Mouse (Mus musculus): ENCODE measurements around the gene Adam11. TPM values are rescaled to one million over a fixed set of nuclear protein-coding genes. Genes with fewer than 3 reads are reported as not detected.

Adam11 gene
- polyA plus RNA-seq, 1 experiment, result 30.2 TPM

DNA sequence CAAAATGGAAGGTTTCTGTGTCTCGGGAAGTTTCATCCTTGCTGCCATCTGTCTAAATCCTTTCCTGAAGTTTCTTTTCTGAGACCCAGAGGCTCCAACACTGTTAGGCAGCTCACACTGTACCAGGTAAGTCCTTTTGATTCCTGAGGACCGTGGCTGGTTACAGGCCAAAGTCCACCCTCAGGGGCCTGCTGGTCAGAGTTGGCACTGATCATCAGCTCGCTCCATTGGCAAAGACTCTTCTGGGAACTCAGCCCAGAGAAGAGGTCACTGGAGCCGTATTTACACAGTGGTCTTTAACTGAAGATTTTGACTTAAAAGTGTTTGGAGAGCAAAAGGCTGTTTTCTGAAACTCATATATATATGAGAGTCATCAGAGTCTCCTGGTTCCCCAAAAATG is 12.9 kb upstream of the Adam11 start:
- no peak overlapping the region for H3K27ac ChIP-seq (ENCODE audit: control insufficient read depth, insufficient read depth, low read length)
- WGBS, result 92% methylated on average over 4 of the region's 4 CpGs

DNA sequence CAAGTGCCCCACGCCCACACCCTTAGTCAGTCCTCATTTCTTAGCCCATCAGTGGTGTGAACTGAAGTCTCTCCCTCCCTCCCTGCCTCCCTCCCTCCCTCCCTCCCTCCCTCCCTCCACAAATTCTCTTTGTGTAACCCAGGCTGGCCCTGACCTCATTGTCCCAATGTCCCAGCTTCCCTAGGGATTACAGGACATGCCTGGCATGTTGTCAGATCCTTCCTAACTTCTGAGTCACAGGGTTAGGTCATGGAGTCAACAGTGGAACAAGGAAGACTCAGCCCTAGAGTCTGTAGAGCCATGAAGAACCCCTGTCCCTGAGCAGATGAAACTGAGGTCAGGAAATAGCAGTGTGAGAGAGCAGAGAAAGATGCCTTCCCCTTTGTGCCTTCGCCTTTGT is 11.5 kb upstream of the Adam11 start:
- TF ChIP-seq CTCF (IDR thresholded peaks at IDR 0.05; ENCODE audit: borderline replicate concordance, control insufficient read depth, extremely low read depth, insufficient read depth, low read length, poor library complexity), result no peak
- TF ChIP-seq POLR2A (IDR thresholded peaks at IDR 0.05; ENCODE audit: control insufficient read depth, extremely low read depth, insufficient read depth, low read length, poor library complexity), result no peak
- H3K27me3 ChIP-seq (ENCODE audit: control insufficient read depth, insufficient read depth, low read length), result no peaks in the 10 kb centered on the region
- H3K4me1 ChIP-seq (replicated peaks; ENCODE audit: control insufficient read depth, insufficient read depth, low read length), result peaks cover 18% of the 10 kb centered on the region
- no peak overlapping the region for H3K4me3 ChIP-seq (ENCODE audit: control insufficient read depth, insufficient read depth, low read length)
- WGBS, result 88% methylated on average over 2 of the region's 2 CpGs
- no peak overlapping the region for H3K27ac ChIP-seq (ENCODE audit: control insufficient read depth, insufficient read depth, low read length)
- no peak for DNase-seq
- H3K36me3 ChIP-seq (ENCODE audit: control insufficient read depth, insufficient read depth, low read length), result no peaks in the 10 kb centered on the region

More for the DNA sequence above, 12.9 kb upstream of the Adam11 start:
- Histone ChIP-seq H3K36me3 (ENCODE audit: control insufficient read depth, insufficient read depth, low read length) (no peaks in the 10 kb centered on the region), H3K4me1 (replicated peaks; ENCODE audit: control insufficient read depth, insufficient read depth, low read length) (peaks cover 5% of the 10 kb centered on the region), H3K27me3 (ENCODE audit: control insufficient read depth, insufficient read depth, low read length) (no peaks in the 10 kb centered on the region), H3K4me3 (ENCODE audit: control insufficient read depth, insufficient read depth, low read length) (no peak overlapping the region)
- TF ChIP-seq POLR2A (IDR thresholded peaks at IDR 0.05; ENCODE audit: control insufficient read depth, extremely low read depth, insufficient read depth, low read length, poor library complexity) (no peak), CTCF (IDR thresholded peaks at IDR 0.05; ENCODE audit: borderline replicate concordance, control insufficient read depth, extremely low read depth, insufficient read depth, low read length, poor library complexity) (no peak)
- DNase-seq, result no peak

DNA sequence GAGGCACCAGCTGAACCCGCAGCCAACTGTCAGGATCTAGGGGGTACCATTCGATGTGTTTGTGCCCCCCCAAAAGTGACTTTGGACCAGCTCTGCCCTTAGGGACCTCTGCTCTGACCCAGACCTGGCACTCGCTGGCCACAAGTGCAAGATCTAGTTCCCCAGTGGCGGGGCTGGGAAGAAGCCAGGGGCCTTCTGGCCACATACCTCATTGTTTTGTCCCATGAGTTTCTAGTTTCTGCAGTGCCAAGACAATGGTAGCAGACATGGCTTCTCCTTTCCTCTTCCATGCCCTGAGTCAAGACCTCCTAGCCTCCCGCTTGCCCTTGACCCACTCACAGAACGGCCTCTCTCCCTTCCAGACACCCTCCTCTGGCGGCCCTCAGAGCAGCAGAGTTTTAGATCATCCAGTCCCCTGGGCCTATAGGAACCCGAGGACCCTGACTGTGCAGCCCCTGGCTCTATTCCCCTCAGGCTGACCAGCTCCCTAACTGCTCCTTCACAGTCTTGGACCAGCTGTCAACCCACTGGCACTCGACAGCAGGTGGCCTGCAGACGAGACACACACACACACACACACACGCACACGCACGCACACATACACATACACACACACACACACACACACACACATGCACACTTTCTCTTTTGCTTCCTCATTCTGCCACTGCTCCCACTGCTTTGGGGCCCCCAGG is 8.2 kb upstream of the Adam11 start:
- 62% methylated on average over 13 of the region's 13 CpGs for WGBS
- TF ChIP-seq POLR2A (IDR thresholded peaks at IDR 0.05; ENCODE audit: control insufficient read depth, extremely low read depth, insufficient read depth, low read length, poor library complexity), result no peak
- no peak for TF ChIP-seq CTCF (IDR thresholded peaks at IDR 0.05; ENCODE audit: borderline replicate concordance, control insufficient read depth, extremely low read depth, insufficient read depth, low read length, poor library complexity)
- Histone ChIP-seq H3K36me3 (ENCODE audit: control insufficient read depth, insufficient read depth, low read length) (no peaks in the 10 kb centered on the region), H3K4me1 (replicated peaks; ENCODE audit: control insufficient read depth, insufficient read depth, low read length) (peaks cover 29% of the 10 kb centered on the region), H3K27ac (ENCODE audit: control insufficient read depth, insufficient read depth, low read length) (no peak overlapping the region), H3K27me3 (ENCODE audit: control insufficient read depth, insufficient read depth, low read length) (no peaks in the 10 kb centered on the region), H3K4me3 (ENCODE audit: control insufficient read depth, insufficient read depth, low read length) (no peak overlapping the region)
- DNase-seq, result no peak

DNA sequence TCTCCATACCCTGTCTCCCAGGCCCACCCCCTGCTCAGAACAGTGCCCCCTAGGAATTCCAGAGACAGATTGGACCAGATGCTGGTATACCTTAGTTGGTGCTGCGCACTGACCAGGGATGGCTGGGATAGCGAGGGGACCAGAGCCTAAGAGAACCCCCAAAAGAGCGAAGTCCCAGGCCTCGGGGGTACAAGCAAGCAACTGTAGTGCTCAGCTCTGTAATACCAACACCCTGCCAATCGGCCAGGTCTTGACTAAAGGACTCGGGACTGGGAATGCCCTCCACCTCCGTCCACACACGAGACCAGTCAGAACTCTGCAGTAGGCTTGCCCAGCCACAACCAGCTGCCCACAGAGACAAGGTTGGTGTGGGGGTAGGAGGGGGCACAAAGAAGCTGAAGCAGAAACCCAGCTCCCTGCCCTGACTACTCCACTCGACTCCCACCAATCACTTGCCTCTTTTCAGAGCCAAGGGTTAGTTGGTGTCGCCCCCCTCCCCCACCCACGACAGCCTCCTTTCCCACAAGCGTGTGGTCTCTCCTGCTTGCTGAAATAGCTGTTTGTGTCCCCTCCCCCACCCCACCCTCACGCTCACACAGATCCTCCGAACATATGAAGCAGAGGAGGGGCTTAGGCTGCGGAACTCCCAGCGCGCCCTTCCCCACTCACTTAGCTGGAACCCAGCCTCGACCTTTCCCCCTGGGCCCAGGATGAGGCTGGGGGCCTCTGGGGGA is 7.5 kb upstream of the Adam11 start:
- TF ChIP-seq CTCF (IDR thresholded peaks at IDR 0.05; ENCODE audit: borderline replicate concordance, control insufficient read depth, extremely low read depth, insufficient read depth, low read length, poor library complexity), result no peak
- 0 out of 2 replicates have a peak, but pooled peaks have one; percentile 33 for TF ChIP-seq POLR2A (IDR thresholded peaks at IDR 0.05; ENCODE audit: control insufficient read depth, extremely low read depth, insufficient read depth, low read length, poor library complexity)
- peaks cover 29% of the 10 kb centered on the region for H3K4me1 ChIP-seq (replicated peaks; ENCODE audit: control insufficient read depth, insufficient read depth, low read length)
- peak overlapping the region; percentile 39 for H3K4me3 ChIP-seq (ENCODE audit: control insufficient read depth, insufficient read depth, low read length)
- 13% methylated on average over 18 of the region's 18 CpGs for WGBS
- peak; percentile 70 for DNase-seq
- no peaks in the 10 kb centered on the region for H3K27me3 ChIP-seq (ENCODE audit: control insufficient read depth, insufficient read depth, low read length)
- H3K27ac ChIP-seq (ENCODE audit: control insufficient read depth, insufficient read depth, low read length), result peak overlapping the region; percentile 59
- no peaks in the 10 kb centered on the region for H3K36me3 ChIP-seq (ENCODE audit: control insufficient read depth, insufficient read depth, low read length)

DNA sequence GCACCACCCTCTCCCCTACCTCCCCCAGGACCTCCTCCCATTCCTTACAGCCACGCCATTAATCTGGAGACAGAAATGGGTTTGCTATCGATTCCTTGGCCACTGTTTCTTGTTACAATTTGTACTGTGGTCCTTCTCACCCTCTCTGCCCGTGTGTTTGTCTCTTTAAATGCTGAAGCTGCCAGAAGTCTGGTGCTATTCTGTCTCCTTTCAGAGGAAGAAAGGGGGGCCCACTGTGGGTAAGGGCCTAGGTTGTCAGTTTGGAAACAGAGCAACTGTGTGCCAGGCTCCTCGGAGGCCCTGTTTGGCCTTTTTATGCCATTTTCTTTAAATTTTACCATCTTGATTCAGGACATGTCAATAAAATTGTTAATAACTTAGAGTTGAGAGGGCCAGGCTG is 6.8 kb upstream of the Adam11 start:
- DNase-seq, result peak; percentile 38
- Histone ChIP-seq H3K4me1 (replicated peaks; ENCODE audit: control insufficient read depth, insufficient read depth, low read length) (peaks cover 29% of the 10 kb centered on the region), H3K27ac (ENCODE audit: control insufficient read depth, insufficient read depth, low read length) (peak overlapping the region; percentile 55), H3K4me3 (ENCODE audit: control insufficient read depth, insufficient read depth, low read length) (peak overlapping the region; percentile 39), H3K36me3 (ENCODE audit: control insufficient read depth, insufficient read depth, low read length) (no peaks in the 10 kb centered on the region), H3K27me3 (ENCODE audit: control insufficient read depth, insufficient read depth, low read length) (no peaks in the 10 kb centered on the region)
- 4% methylated on average over 4 of the region's 4 CpGs for WGBS
- no peak for TF ChIP-seq CTCF (IDR thresholded peaks at IDR 0.05; ENCODE audit: borderline replicate concordance, control insufficient read depth, extremely low read depth, insufficient read depth, low read length, poor library complexity)
- TF ChIP-seq POLR2A (IDR thresholded peaks at IDR 0.05; ENCODE audit: control insufficient read depth, extremely low read depth, insufficient read depth, low read length, poor library complexity), result no peak

DNA sequence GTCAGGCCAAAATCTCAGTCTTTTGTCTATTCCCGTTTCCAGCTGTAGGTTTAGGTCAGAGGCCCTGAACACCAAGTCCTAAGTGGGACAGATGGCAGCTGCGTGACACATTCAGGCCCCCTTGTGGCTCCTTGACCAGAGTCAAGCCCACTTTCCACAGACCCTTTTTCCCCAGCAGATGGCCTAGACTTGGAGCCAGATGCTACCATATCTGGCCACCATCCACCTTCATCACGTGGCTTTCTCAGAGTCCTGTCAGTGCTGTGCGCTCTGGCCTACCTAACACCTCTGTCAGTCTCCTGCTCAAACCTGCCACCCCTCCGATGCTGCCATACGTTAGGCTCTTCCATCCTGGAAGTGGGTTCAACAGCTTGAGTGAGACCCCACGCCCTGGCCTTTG is 5.8 kb upstream of the Adam11 start:
- no peak for DNase-seq
- Histone ChIP-seq H3K36me3 (ENCODE audit: control insufficient read depth, insufficient read depth, low read length) (no peaks in the 10 kb centered on the region), H3K4me3 (ENCODE audit: control insufficient read depth, insufficient read depth, low read length) (no peak overlapping the region), H3K27me3 (ENCODE audit: control insufficient read depth, insufficient read depth, low read length) (no peaks in the 10 kb centered on the region), H3K27ac (ENCODE audit: control insufficient read depth, insufficient read depth, low read length) (no peak overlapping the region), H3K4me1 (replicated peaks; ENCODE audit: control insufficient read depth, insufficient read depth, low read length) (peaks cover 29% of the 10 kb centered on the region)
- WGBS, result 86% methylated on average over 7 of the region's 7 CpGs
- no peak for TF ChIP-seq POLR2A (IDR thresholded peaks at IDR 0.05; ENCODE audit: control insufficient read depth, extremely low read depth, insufficient read depth, low read length, poor library complexity)
- TF ChIP-seq CTCF (IDR thresholded peaks at IDR 0.05; ENCODE audit: borderline replicate concordance, control insufficient read depth, extremely low read depth, insufficient read depth, low read length, poor library complexity), result no peak

All from thymus, adult 2 months (tissue).